8 mouse cellular contexts compared by ENCODE assay signal in the genomic region with DNA sequence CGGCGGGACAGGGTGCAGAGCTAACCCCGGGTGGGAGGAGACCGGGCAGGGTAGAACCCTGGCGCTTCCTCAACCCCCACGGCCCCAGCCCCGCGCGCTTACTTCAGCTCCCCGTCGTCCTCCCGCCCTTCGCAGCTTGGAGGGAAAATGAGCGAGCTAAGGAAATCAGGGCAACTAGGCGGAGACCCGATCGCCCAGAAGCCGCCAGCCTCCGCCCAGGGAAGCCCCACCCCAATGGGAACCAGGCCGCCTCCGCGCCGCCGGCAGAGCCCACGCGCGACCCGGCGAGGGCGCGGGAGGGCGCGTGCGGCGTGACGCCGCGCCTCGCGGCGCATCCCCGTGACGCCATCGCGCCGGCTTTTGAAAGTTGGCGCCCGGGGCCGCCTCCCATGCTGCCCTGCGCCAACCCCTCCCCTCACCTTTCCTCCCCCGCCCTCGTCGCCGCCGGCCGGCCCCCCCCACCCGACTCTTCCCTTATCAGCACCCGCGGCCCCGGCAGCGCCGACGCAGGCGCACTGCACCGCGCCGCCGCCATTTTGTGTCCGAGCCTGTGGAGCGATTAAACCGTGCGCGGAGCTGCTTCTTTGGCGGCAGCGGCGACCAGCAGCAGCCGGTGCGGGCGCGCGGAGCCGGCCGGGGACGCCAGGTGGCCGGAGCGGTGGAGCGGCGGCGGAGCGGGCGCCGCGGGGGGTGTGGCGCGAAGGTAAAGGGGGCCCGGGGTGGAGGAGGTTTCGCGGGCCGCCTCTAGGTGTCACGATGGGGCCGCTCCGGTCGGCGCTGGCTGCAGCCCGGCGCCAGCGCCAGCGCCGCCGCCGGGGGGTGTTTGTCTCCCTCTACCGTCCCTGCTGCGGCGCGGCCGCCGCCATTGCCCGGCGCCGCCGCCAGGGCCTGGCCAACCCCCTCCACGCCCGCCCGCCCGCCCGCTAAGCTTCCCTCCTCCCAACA. TPM values are rescaled to one million over a fixed set of nuclear protein-coding genes. Genes with fewer than 3 reads are reported as not detected.
DNase-seq lines count a peak whose midpoint lies in the region; ATAC-seq and TF ChIP-seq lines count a peak whose summit lies in the region.

Ctcf (plus strand) TSS at position 551 of the 945 bp plus-strand sequence.

- WGBS in forebrain, embryonic 14.5 days: under 1% methylated on average over 89 of the region's 126 CpGs
- under 1% methylated on average over 99 of the region's 126 CpGs for WGBS in lung, adult 2 months

- no peaks in the 10 kb centered on the region for H3K36me3 ChIP-seq in ES-Bruce4 (ENCODE audit: control insufficient read depth, insufficient read depth, low read length, poor library complexity, severe bottlenecking)
- no peaks in the 10 kb centered on the region for H3K36me3 ChIP-seq in forebrain, embryonic 14.5 days (ENCODE audit: control insufficient read depth, insufficient read depth, low read length)

- no peak for TF ChIP-seq POLR2A in ES-Bruce4 (IDR thresholded peaks at IDR 0.05; ENCODE audit: insufficient read depth, low read length)
- peak; percentile 51; the same call in 1 of the 2 replicates for TF ChIP-seq POLR2A in lung, adult 2 months (IDR thresholded peaks at IDR 0.05; ENCODE audit: borderline replicate concordance, extremely low read depth, low read depth, low read length)

- peak within 1 kb of the TSS; percentile 99 for H3K27ac ChIP-seq in ES-Bruce4 (ENCODE audit: insufficient read depth, low read length)
- H3K27ac ChIP-seq in forebrain, embryonic 14.5 days (ENCODE audit: low read depth, low read length): peak within 1 kb of the TSS; percentile 100

- no peaks in the 10 kb centered on the region for H3K27me3 ChIP-seq in ES-Bruce4 (ENCODE audit: control insufficient read depth, insufficient read depth, low read length, poor library complexity, severe bottlenecking)
- no peaks in the 10 kb centered on the region for H3K27me3 ChIP-seq in forebrain, embryonic 14.5 days (replicated peaks; ENCODE audit: control insufficient read depth, insufficient read depth, low read length)

- DNase-seq in forebrain, embryonic 14.5 days (ENCODE audit: low spot score): peak; percentile 96
- DNase-seq in heart, postnatal 14 days: peak; percentile 93 to 95
- peak; percentile 83 to 92 for DNase-seq in layer of hippocampus, adult 18-20 months (ENCODE audit: low spot score in 2 of 2)
- peak; percentile 89 for DNase-seq in lung, adult 2 months
- peak; percentile 93 to 95 for DNase-seq in thymus, adult 18-20 months

- peak; percentile 77 for ATAC-seq in cerebellum, adult (ENCODE audit: insufficient number of reproducible peaks, low FRiP score, low TSS enrichment)
- peak; percentile 93 for ATAC-seq in forebrain, embryonic 14.5 days
- ATAC-seq in neutrophil, adult 5-6 weeks (ENCODE audit: extremely low read depth, insufficient number of reproducible peaks, low FRiP score, poor library complexity, severe bottlenecking): peak; percentile 68

- H3K9ac ChIP-seq in ES-Bruce4 (ENCODE audit: low read depth, poor library complexity, severe bottlenecking): peak within 1 kb of the TSS; percentile 100
- peak within 1 kb of the TSS; percentile 100 for H3K9ac ChIP-seq in forebrain, embryonic 14.5 days (ENCODE audit: low read length)

- no peaks in the 10 kb centered on the region for H3K9me3 ChIP-seq in ES-Bruce4 (replicated peaks; ENCODE audit: control insufficient read depth, insufficient read depth, low read length, poor library complexity, severe bottlenecking)
- no peaks in the 10 kb centered on the region for H3K9me3 ChIP-seq in forebrain, embryonic 14.5 days (replicated peaks; ENCODE audit: control insufficient read depth, low read length)

- H3K4me3 ChIP-seq in ES-Bruce4 (ENCODE audit: low read depth, low read length): peak within 1 kb of the TSS; percentile 96
- H3K4me3 ChIP-seq in forebrain, embryonic 14.5 days (ENCODE audit: low read depth, low read length): peak within 1 kb of the TSS; percentile 98
- peak within 1 kb of the TSS; percentile 97 for H3K4me3 ChIP-seq in lung, adult 2 months (replicated peaks; ENCODE audit: extremely low read depth, low read depth, low read length)

- peak within 1 kb of the TSS; percentile 85 for H3K4me2 ChIP-seq in forebrain, embryonic 14.5 days (ENCODE audit: low read length)

- peaks cover 2% of the 10 kb centered on the region for H3K4me1 ChIP-seq in ES-Bruce4 (ENCODE audit: control insufficient read depth, insufficient read depth, low read length)
- H3K4me1 ChIP-seq in forebrain, embryonic 14.5 days (ENCODE audit: control insufficient read depth, insufficient read depth, low read length): peaks cover 22% of the 10 kb centered on the region
- peaks cover 19% of the 10 kb centered on the region for H3K4me1 ChIP-seq in lung, adult 2 months (ENCODE audit: control insufficient read depth, insufficient read depth, low read length)

- intact Hi-C loops in heart, postnatal 14 days (cut with DNase I): loop anchor here (5.0 kb wide), 1 partner anchor 51 kb away; the partner anchor contains the start of gene Carmil2

- peak; percentile 3 for TF ChIP-seq CTCF in ES-Bruce4 (IDR thresholded peaks at IDR 0.05; ENCODE audit: low read depth, low read length)
- no peak for TF ChIP-seq CTCF in lung, adult 2 months (IDR thresholded peaks at IDR 0.05; ENCODE audit: insufficient read depth, low read length)

- no peak for TF ChIP-seq EP300 in ES-Bruce4 (IDR thresholded peaks at IDR 0.05; ENCODE audit: insufficient read depth, low read depth, low read length)

RNA-seq across cellular contexts. Expression of gene Ctcf, which starts in this region (rescaled TPM):
- polyA plus RNA-seq in ES-Bruce4 (2011; ENCODE audit: insufficient read depth, insufficient read length, low read depth, missing spikeins): 105 and 123 TPM in 2 replicates
- polyA plus RNA-seq in forebrain, embryonic 14.5 days (2014; fragmentation: Nextera tagmentation; extraction: Ambion mirVana): 100 and 108 TPM in 2 replicates
- total RNA-seq in heart, postnatal 14 days (2021): 10 to 100 TPM; 43.8 to 44.6 TPM
- 10 to 100 TPM; 80.7 to 84.5 TPM for total RNA-seq in layer of hippocampus, adult 18-20 months (2021)
- polyA plus RNA-seq in lung, adult 2 months (2012; rRNA removed): 17.2 and 17.9 TPM in 2 replicates
- 140 and 147 TPM in 2 replicates for total RNA-seq in neutrophil, adult 5-6 weeks (2017)

Comparison
In these comparisons a context has a peak if more than half of its experiments do, and no peak if none do; other contexts are left out.
1. Peak in every context shown above with its lines: DNase-seq, ATAC-seq, H3K4me3 ChIP-seq and H3K27ac ChIP-seq.